ENCODE assay signal across 11 mouse cellular contexts in the genomic region with DNA sequence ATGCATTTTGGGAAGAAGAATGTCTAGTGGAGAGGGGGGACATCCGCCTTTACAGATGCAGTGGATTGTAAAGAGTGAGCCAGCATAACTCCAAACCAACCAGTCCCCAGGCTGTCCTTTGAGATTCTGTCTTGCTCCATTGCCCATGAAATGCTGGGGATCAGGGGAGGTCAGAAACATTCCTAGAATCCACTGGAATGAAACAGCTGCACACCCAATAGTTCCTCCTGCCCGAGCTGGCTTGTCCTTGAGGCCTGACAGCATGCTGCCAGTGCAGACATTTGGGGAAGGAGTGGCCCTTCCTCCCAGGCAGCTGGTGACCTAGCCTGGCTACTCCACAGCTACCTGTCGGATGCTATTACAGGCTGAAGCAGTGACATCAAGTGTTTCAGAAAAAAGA.
DNase-seq lines count a peak whose midpoint lies in the region; ATAC-seq lines count a peak whose summit lies in the region.
"Had no signal": no experiment of that assay in that cellular context is flagged by ENCODE, and none has a peak within 500 bp of the region (broad histone marks: within the 10 kb centered on the region; RNA-seq: fewer than 3 reads in every experiment).

No protein-coding gene starts in this region.

- H3K4me2 ChIP-seq in forebrain, embryonic 11.5 days (ENCODE audit: low read depth, low read length, severe bottlenecking) = no peak overlapping the region
- H3K4me2 ChIP-seq: hindbrain, embryonic 15.5 days had no signal

- ATAC-seq in forebrain, embryonic 11.5 days (replicated peaks; ENCODE audit: low FRiP score) = no peak
- ATAC-seq in erythroid progenitor cell, adult 5-6 weeks (replicated peaks; ENCODE audit: low FRiP score, poor library complexity, severe bottlenecking) = no peak

- DNase-seq in heart, adult 11 months = peak; percentile 71
- no peak for DNase-seq in heart, postnatal 25 days (ENCODE audit: low spot score)
- peak; percentile 30 to 47 for DNase-seq in cerebellum, postnatal 25 days
- peak; percentile 94 for DNase-seq in kidney, adult 11 months
- DNase-seq in kidney, postnatal 36 days = peak; percentile 75 to 92
- DNase-seq in forebrain, embryonic 11.5 days (ENCODE audit: low spot score) = no peak
- no peak for DNase-seq in heart, postnatal 4 days
- DNase-seq: layer of hippocampus, adult 9-11 months had no signal

- intact Hi-C loops in heart, postnatal 25 days (cut with DNase I) = no loop called here

- no peak overlapping the region for H3K9ac ChIP-seq in forebrain, embryonic 11.5 days (ENCODE audit: low read length)
- H3K9ac ChIP-seq: hindbrain, embryonic 15.5 days had no signal

- H3K27me3 ChIP-seq in forebrain, embryonic 11.5 days (ENCODE audit: control insufficient read depth, insufficient read depth, low read length) = no peaks in the 10 kb centered on the region
- H3K27me3 ChIP-seq: hindbrain, embryonic 15.5 days had no signal

- H3K9me3 ChIP-seq in forebrain, embryonic 11.5 days (ENCODE audit: control insufficient read depth, low read length) = no peaks in the 10 kb centered on the region
- H3K9me3 ChIP-seq: heart, embryonic 10.5 days; hindbrain, embryonic 15.5 days had no signal

- no peak overlapping the region for H3K4me3 ChIP-seq in forebrain, embryonic 11.5 days (ENCODE audit: low read depth, low read length)
- H3K4me3 ChIP-seq: heart, embryonic 10.5 days; hindbrain, embryonic 15.5 days had no signal

- H3K27ac ChIP-seq in forebrain, embryonic 11.5 days (ENCODE audit: low read depth, low read length) = no peak overlapping the region
- H3K27ac ChIP-seq: heart, embryonic 10.5 days; hindbrain, embryonic 15.5 days had no signal

- no peaks in the 10 kb centered on the region for H3K36me3 ChIP-seq in forebrain, embryonic 11.5 days (ENCODE audit: control insufficient read depth, insufficient read depth, low read length)
- H3K36me3 ChIP-seq: heart, embryonic 10.5 days; hindbrain, embryonic 15.5 days had no signal

- 13% methylated on average over 3 of the region's 3 CpGs for WGBS in forebrain, embryonic 11.5 days

- no peaks in the 10 kb centered on the region for H3K4me1 ChIP-seq in forebrain, embryonic 11.5 days (replicated peaks; ENCODE audit: control insufficient read depth, insufficient read depth, low read length)

Comparison
In these comparisons a context has a peak if more than half of its experiments do, and no peak if none do; other contexts are left out.
1. DNase-seq: peak in heart, adult 11 months (single experiment), cerebellum, postnatal 25 days (2 of 2), kidney, adult 11 months (single experiment) and kidney, postnatal 36 days (2 of 2); none in heart, postnatal 25 days (single experiment), forebrain, embryonic 11.5 days (single experiment) and heart, postnatal 4 days (single experiment).